Mouse (Mus musculus) intestine, embryonic 14.5 days (tissue): ENCODE measurements around the gene Rhbdl1. TPM values are rescaled to one million over a fixed set of nuclear protein-coding genes. Genes with fewer than 3 reads are reported as not detected.

ENCODE experiments used
- ATAC-seq: fragments of 200-750 bp; cut with Nextera tagmentation; replicated peaks from 2 replicates; pipeline ENCODE4 v1.8.0; 2017; ENCODE audit warnings: low read depth, moderate number of reproducible peaks, moderate TSS enrichment, moderate library complexity; ENCODE audit not compliant: low FRiP score, low TSS enrichment
- DNase-seq: peaks from one replicate; pipeline ENCODE4 v3.0.0-alpha.2; 2018; ENCODE audit warnings: low spot score
- H3K27ac ChIP-seq: fragments of 300-500 bp; sonication (generic); 2 replicates; pipeline ENCODE4 v1.5.1; 2014; ENCODE audit warnings: low read depth, mild to moderate bottlenecking, control low read depth
- H3K27me3 ChIP-seq: fragments of 300-500 bp; sonication (generic); replicated peaks from 2 replicates; pipeline ENCODE4 v1.6.1; 2014; ENCODE audit warnings: low read length, control low read depth; ENCODE audit not compliant: control insufficient read depth, insufficient read depth
- H3K36me3 ChIP-seq: fragments of 300-500 bp; sonication (generic); 2 replicates; pipeline ENCODE4 v1.6.1; 2014; ENCODE audit warnings: low read length, control low read depth; ENCODE audit not compliant: control insufficient read depth, insufficient read depth
- H3K4me1 ChIP-seq: fragments of 300-500 bp; sonication (generic); replicated peaks from 2 replicates; pipeline ENCODE4 v1.6.1; 2014; ENCODE audit warnings: low read length, control low read depth, mixed read lengths; ENCODE audit not compliant: control insufficient read depth, insufficient read depth
- H3K4me2 ChIP-seq: fragments of 300-500 bp; sonication (generic); 2 replicates; pipeline ENCODE4 v1.6.1; 2014; ENCODE audit warnings: low read length
- H3K4me3 ChIP-seq: fragments of 300-500 bp; sonication (generic); 2 replicates; pipeline ENCODE4 v1.5.1; 2014; ENCODE audit warnings: low read depth, low read length, control low read depth, mixed read lengths
- H3K9ac ChIP-seq: fragments of 300-500 bp; sonication (generic); 2 replicates; pipeline ENCODE4 v1.6.1; 2014; ENCODE audit warnings: mild to moderate bottlenecking, low read length
- H3K9me3 ChIP-seq: fragments of 300-500 bp; sonication (generic); 2 replicates; pipeline ENCODE4 v1.6.1; 2016; ENCODE audit warnings: low read length, control low read depth; ENCODE audit not compliant: control insufficient read depth
- WGBS: fragments of 180-500 bp; shearing (Covaris S2); extraction: QIAGEN DNeasy Blood & Tissue Kit; methylation state at CpG from one replicate; pipeline ENCODE4 v1.1.7; 2014; 5-methylcytosine and 5-hydroxymethylcytosine counted together
- microRNA-seq: library from miRNA; unstranded; fragments of <30 nt; microRNA quantifications from one replicate; pipeline ENCODE4, GENCODE M21; 2016
- polyA plus RNA-seq: library from polyadenylated mRNA; unstranded; fragments of >200 nt; fragmentation: Nextera tagmentation; extraction: Ambion mirVana; gene quantifications from 2 replicates; pipeline ENCODE4 v1.2.1, GENCODE M21; 2014

Rhbdl1 gene
- polyA plus RNA-seq, 1 experiment from 2014 or later = 1.3 TPM

GRCm38 (mm10) chr17:25791843-25792527 is 45.1 kb downstream of the Rhbdl1 start:
- Histone ChIP-seq H3K27me3 (no peaks in the 10 kb centered on the region), H3K4me1 (peaks cover 30% of the 10 kb centered on the region), H3K4me3 (peak overlapping the region; percentile 88), H3K4me2 (peak overlapping the region; percentile 91), H3K9ac (peak overlapping the region; percentile 74), H3K9me3 (no peaks in the 10 kb centered on the region), H3K27ac (peak overlapping the region; percentile 98), H3K36me3 (peaks cover 27% of the 10 kb centered on the region)
- ATAC-seq (peak; percentile 71), DNase-seq (peak; percentile 97)
- under 1% methylated on average over 45 of the region's 45 CpGs for WGBS

GRCm38 (mm10) chr17:25791320-25791842 is 45.7 kb downstream of the Rhbdl1 start:
- no peaks in the 10 kb centered on the region for H3K27me3 ChIP-seq
- H3K36me3 ChIP-seq = peaks cover 27% of the 10 kb centered on the region
- no peak for DNase-seq
- H3K27ac ChIP-seq = peak overlapping the region; percentile 98; the same call in 1 of the 2 replicates
- H3K9ac ChIP-seq = peak overlapping the region; percentile 74
- H3K9me3 ChIP-seq = no peaks in the 10 kb centered on the region
- WGBS = 27% methylated on average over 19 of the region's 19 CpGs
- peak; percentile 3; the same call in 1 of the 2 replicates for ATAC-seq
- H3K4me3 ChIP-seq = peak overlapping the region; percentile 88
- peak overlapping the region; percentile 91 for H3K4me2 ChIP-seq
- H3K4me1 ChIP-seq = peaks cover 30% of the 10 kb centered on the region

- ATAC-seq (no peak), DNase-seq (no peak)
- H3K36me3 ChIP-seq = peaks cover 43% of the 10 kb centered on the region
- H3K27me3 ChIP-seq = no peaks in the 10 kb centered on the region
- no peak overlapping the region for H3K9ac ChIP-seq
- peaks cover 23% of the 10 kb centered on the region for H3K4me1 ChIP-seq
- no peaks in the 10 kb centered on the region for H3K9me3 ChIP-seq
- no peak overlapping the region for H3K27ac ChIP-seq
- H3K4me2 ChIP-seq = no peak overlapping the region
- WGBS = 89% methylated on average over 9 of the region's 9 CpGs
- no peak overlapping the region for H3K4me3 ChIP-seq
Observed at GRCm38 (mm10) chr17:25786781-25787504, 50.2 kb downstream of the Rhbdl1 start.

GRCm38 (mm10) chr17:25786280-25786679 is 50.8 kb downstream of the Rhbdl1 start, which contains the start of gene Ccdc78:
Ccdc78 (plus strand) TSS chr17:25786580.
- DNase-seq (no peak), ATAC-seq (no peak)
- Histone ChIP-seq H3K4me2 (peak within 1 kb of the TSS; percentile 94), H3K27me3 (no peaks in the 10 kb centered on the region), H3K9me3 (no peaks in the 10 kb centered on the region), H3K36me3 (peaks cover 50% of the 10 kb centered on the region), H3K4me3 (peak within 1 kb of the TSS; percentile 94), H3K4me1 (peaks cover 18% of the 10 kb centered on the region), H3K9ac (peak within 1 kb of the TSS; percentile 65), H3K27ac (peak within 1 kb of the TSS; percentile 79; the same call in 1 of the 2 replicates)
- 80% methylated on average over 3 of the region's 3 CpGs for WGBS

DNA sequence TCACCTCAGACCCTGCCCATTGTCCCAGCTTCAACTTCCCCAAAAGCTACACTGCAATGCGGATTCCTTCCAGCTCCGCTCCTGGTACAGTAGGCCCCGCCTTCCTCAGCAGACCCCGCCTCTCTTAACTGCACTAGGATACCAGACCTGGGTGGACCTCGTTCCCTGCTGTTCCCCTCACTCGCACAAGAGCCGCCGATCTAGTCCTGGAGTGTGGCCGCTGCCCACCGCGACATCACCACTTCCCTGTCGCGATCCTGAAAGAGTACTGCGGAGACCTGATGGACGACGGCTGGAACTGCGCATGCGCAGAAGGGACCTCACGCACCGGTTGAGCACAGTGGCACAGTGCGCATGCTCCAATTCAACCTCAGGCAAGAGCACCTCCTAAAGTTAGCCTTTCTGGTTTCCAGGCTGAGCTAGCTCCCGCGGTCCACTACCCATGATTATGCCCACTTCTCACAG is 51.8 kb downstream of the Rhbdl1 start, which contains the start of gene Haghl:
Gene Haghl, minus strand, starts transcription at position 393 of the 465 bp plus-strand sequence.
- Histone ChIP-seq H3K9ac (peak within 1 kb of the TSS; percentile 65), H3K27me3 (no peaks in the 10 kb centered on the region), H3K36me3 (peaks cover 56% of the 10 kb centered on the region), H3K27ac (peak within 1 kb of the TSS; percentile 79), H3K4me1 (peaks cover 12% of the 10 kb centered on the region), H3K4me3 (peak within 1 kb of the TSS; percentile 94), H3K9me3 (no peaks in the 10 kb centered on the region), H3K4me2 (peak within 1 kb of the TSS; percentile 94)
- WGBS = under 1% methylated on average over 23 of the region's 23 CpGs
- DNase-seq (peak; percentile 99), ATAC-seq (peak; percentile 82)

Small RNAs within 50 kb of the gene (microRNA-seq; reads per million reads assigned to microRNA genes)
- 0.59 reads per million for gene Mir3082

Other genes with a start within 250 kb of the Rhbdl1 start
- gene Gng13, start 120.1 kb downstream of the Rhbdl1 start, polyA plus RNA-seq = 2.4 and 2.7 TPM in 2 replicates
- gene Chtf18, start 109.9 kb downstream of the Rhbdl1 start, polyA plus RNA-seq = 22.2 and 23.0 TPM in 2 replicates
- gene Rpusd1, start 109.6 kb downstream of the Rhbdl1 start, polyA plus RNA-seq = 23.7 and 24.6 TPM in 2 replicates
- gene Mslnl, start 101.3 kb downstream of the Rhbdl1 start, polyA plus RNA-seq = 0.08 TPM in 1 of 2 replicates, not detected in the other
- gene Msln, start 82.9 kb downstream of the Rhbdl1 start, polyA plus RNA-seq = 10.5 and 12.9 TPM in 2 replicates
- gene Narfl, start 63.5 kb downstream of the Rhbdl1 start, polyA plus RNA-seq = 25.2 and 29.3 TPM in 2 replicates
- 57.2 and 67.8 TPM in 2 replicates for gene Haghl, start 51.6 kb downstream of the Rhbdl1 start, polyA plus RNA-seq
- 0.28 TPM in 2 replicates for gene Ccdc78, start 50.7 kb downstream of the Rhbdl1 start, polyA plus RNA-seq
- gene Fam173a, start 44.4 kb downstream of the Rhbdl1 start, polyA plus RNA-seq = 93.5 and 93.8 TPM in 2 replicates
- 0.34 TPM in 1 of 2 replicates, not detected in the other for gene AC134908.4, start 41.6 kb downstream of the Rhbdl1 start, polyA plus RNA-seq
- 8.6 and 9.2 TPM in 2 replicates for gene Metrn, start 40.2 kb downstream of the Rhbdl1 start, polyA plus RNA-seq
- 3.9 and 4.7 TPM in 2 replicates for gene Fbxl16, start 28.2 kb downstream of the Rhbdl1 start, polyA plus RNA-seq
- gene Wdr24, start 13.7 kb downstream of the Rhbdl1 start, polyA plus RNA-seq = 29.4 and 30.8 TPM in 2 replicates
- gene Jmjd8, start 8.4 kb downstream of the Rhbdl1 start, polyA plus RNA-seq = 39.5 and 40.2 TPM in 2 replicates
- 345 and 350 TPM in 2 replicates for gene Stub1, start 3.9 kb downstream of the Rhbdl1 start, polyA plus RNA-seq
- 1.6 and 2.3 TPM in 2 replicates for gene Gm20683, start 4.5 kb upstream of the Rhbdl1 start, polyA plus RNA-seq
- 10.4 and 11.5 TPM in 2 replicates for gene Rhot2, start 7.6 kb upstream of the Rhbdl1 start, polyA plus RNA-seq
- 18.2 and 19.8 TPM in 2 replicates for gene Wdr90, start 24.2 kb upstream of the Rhbdl1 start, polyA plus RNA-seq
- 44.1 and 61.2 TPM in 2 replicates for gene Mcrip2, start 31.5 kb upstream of the Rhbdl1 start, polyA plus RNA-seq
- gene Mettl26, start 37.8 kb upstream of the Rhbdl1 start, polyA plus RNA-seq = 63.2 and 64.1 TPM in 2 replicates
- gene Wfikkn1, start 43.6 kb upstream of the Rhbdl1 start, polyA plus RNA-seq = 0.40 and 0.69 TPM in 2 replicates
- 14.2 and 14.6 TPM in 2 replicates for gene Rab40c, start 82.4 kb upstream of the Rhbdl1 start, polyA plus RNA-seq
- gene Pigq, start 107.6 kb upstream of the Rhbdl1 start, polyA plus RNA-seq = 59.9 and 60.8 TPM in 2 replicates
- gene Nhlrc4, start 107.7 kb upstream of the Rhbdl1 start, polyA plus RNA-seq = not detected in 2 replicates
- 0.28 TPM in 1 of 2 replicates, not detected in the other for gene A930017K11Rik, start 115.3 kb upstream of the Rhbdl1 start, polyA plus RNA-seq
- gene Capn15, start 148.5 kb upstream of the Rhbdl1 start, polyA plus RNA-seq = 23.4 and 23.5 TPM in 2 replicates
- 12.8 and 13.7 TPM in 2 replicates for gene Rab11fip3, start 232.3 kb upstream of the Rhbdl1 start, polyA plus RNA-seq